Mouse (Mus musculus) cerebellum, adult 2 months (tissue): Measurements from ENCODE around the gene Nuak1. TPM values are rescaled to one million over a fixed set of nuclear protein-coding genes. Genes with fewer than 3 reads are reported as not detected.

Source experiments
- DNase-seq, 2 experiments: peaks; one replicate each; pipeline ENCODE4 v3.0.0; 2021
- H3K27ac ChIP-seq: fragments of 200-500 bp; 2 replicates; pipeline ENCODE4 v1.5.1; 2012; ENCODE audit warnings: low read length, control low read depth, inconsistent platforms; ENCODE audit not compliant: insufficient read depth
- H3K27me3 ChIP-seq: fragments of 200-500 bp; 2 replicates; pipeline ENCODE4 v1.6.1; 2012; ENCODE audit warnings: inconsistent platforms, mild to moderate bottlenecking, low read length, moderate library complexity; ENCODE audit not compliant: control insufficient read depth, insufficient read depth
- H3K4me1 ChIP-seq: fragments of 200-500 bp; 2 replicates; pipeline ENCODE4 v1.6.1; 2011; ENCODE audit warnings: low read length; ENCODE audit not compliant: control insufficient read depth, insufficient read depth
- H3K4me3 ChIP-seq: fragments of 200-500 bp; replicated peaks from 2 replicates; pipeline ENCODE3; 2011; ENCODE audit warnings: mild to moderate bottlenecking, low read depth, low read length, control low read depth; ENCODE audit not compliant: insufficient read depth
- CTCF ChIP-seq: fragments of 200-500 bp; IDR thresholded peaks from 2 replicates; pipeline ENCODE4 v1.5.1; 2011; ENCODE audit warnings: low read depth, mild to moderate bottlenecking, control low read depth, low read length, moderate library complexity, borderline replicate concordance; ENCODE audit not compliant: insufficient read depth
- POLR2A ChIP-seq: fragments of 200-500 bp; IDR thresholded peaks from 2 replicates; pipeline ENCODE4 v1.6.1; 2011; ENCODE audit warnings: low read length, control low read depth, borderline replicate concordance; ENCODE audit not compliant: insufficient read depth
- WGBS: fragments of 180-500 bp; shearing (Covaris S2); methylation state at CpG from one replicate; pipeline ENCODE4 v1.1.7; 2018; 5-methylcytosine and 5-hydroxymethylcytosine counted together
- polyA plus RNA-seq: library from polyadenylated mRNA; depleted of rRNA; stranded (reverse); fragments of >200 nt; gene quantifications from 2 replicates; pipeline ENCODE4 v1.2.3, GENCODE M21; 2012

The Nuak1 gene
- polyA plus RNA-seq, 1 experiment, result 39.8 TPM

DNA sequence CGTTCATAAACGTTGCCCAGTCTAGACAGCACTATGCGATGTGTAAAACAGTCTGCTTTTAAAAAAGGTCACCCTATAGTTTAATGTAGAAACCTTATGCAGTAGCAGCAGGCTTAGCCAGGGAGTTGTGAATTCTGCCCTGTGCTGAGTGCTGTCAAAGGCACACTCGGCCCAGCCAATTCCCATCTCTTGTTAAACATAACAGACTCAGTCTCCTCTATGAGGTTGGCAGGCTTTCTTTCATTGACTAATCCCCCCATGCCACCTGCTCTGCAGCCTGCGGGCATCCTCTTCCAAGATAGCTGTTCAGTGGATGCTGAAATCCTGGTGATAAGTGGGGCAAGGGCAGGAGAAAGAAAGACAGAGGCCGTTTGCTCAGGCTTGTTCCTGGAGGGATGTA, 27.1 kb downstream of the Nuak1 start:
- Histone ChIP-seq H3K27ac (peak overlapping the region; percentile 84), H3K4me1 (peaks cover 82% of the 10 kb centered on the region), H3K4me3 (no peak overlapping the region), H3K27me3 (no peaks in the 10 kb centered on the region)
- TF ChIP-seq POLR2A, result no peak
- TF ChIP-seq CTCF, result no peak
- DNase-seq, result peak; percentile 83 to 93
- 8% methylated on average over 6 of the region's 6 CpGs for WGBS

GRCm38 (mm10) chr10:84412326-84412962, 28.0 kb downstream of the Nuak1 start:
- peaks cover 77% of the 10 kb centered on the region for H3K4me1 ChIP-seq
- 30% methylated on average over 12 of the region's 12 CpGs for WGBS

GRCm38 (mm10) chr10:84411122-84412105, 29.0 kb downstream of the Nuak1 start:
- Histone ChIP-seq H3K4me1 (peaks cover 68% of the 10 kb centered on the region), H3K27ac (peak overlapping the region; percentile 84), H3K27me3 (no peaks in the 10 kb centered on the region), H3K4me3 (no peak overlapping the region)
- peak; percentile 63 to 67 for DNase-seq
- TF ChIP-seq POLR2A, result 0 out of 2 replicates have a peak, but pooled peaks have one; percentile 4
- no peak for TF ChIP-seq CTCF
- 37% methylated on average over 16 of the region's 16 CpGs for WGBS

More at GRCm38 (mm10) chr10:84412326-84412962, 28.0 kb downstream of the Nuak1 start:
- peak; percentile 85 to 92 for DNase-seq
- TF ChIP-seq CTCF, result no peak
- TF ChIP-seq POLR2A, result no peak
- Histone ChIP-seq H3K27me3 (no peaks in the 10 kb centered on the region), H3K4me3 (no peak overlapping the region), H3K27ac (peak overlapping the region; percentile 84)

DNA sequence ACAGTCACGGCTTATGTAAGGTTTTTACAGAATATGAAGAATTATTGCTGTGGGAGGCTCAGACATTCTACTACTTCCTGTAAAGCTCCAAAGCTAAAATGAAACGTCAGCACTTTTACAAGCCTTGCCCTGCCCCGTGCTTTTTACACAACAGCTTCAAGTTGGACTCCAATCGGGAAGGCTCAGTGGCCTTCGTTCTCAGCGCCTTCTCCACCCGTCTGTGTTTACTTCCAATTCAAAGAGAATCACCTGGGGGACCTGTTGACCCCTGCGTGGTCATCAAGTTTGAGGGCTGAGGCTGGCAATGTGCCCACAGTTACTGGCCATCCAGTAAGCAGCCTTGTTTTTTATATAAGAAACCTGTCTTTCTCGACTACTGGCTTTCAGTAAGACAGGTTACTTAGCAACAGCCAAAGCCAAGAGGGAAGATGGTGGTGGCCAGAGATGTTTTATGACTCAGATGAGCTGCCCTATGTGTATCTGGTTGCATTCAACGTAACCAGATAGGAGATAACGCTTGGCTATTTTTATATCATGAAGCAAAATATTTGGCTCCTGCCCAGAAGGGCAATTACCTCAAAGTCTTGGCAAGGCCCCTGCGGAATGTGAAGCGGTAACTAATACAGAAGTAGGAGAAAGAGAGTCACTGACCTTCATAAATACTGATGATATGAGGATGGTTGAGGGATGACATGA, 31.3 kb downstream of the Nuak1 start:
- peak; percentile 55 to 77 for DNase-seq
- Histone ChIP-seq H3K4me3 (no peak overlapping the region), H3K27ac (peak overlapping the region; percentile 19; the same call in 1 of the 2 replicates), H3K27me3 (no peaks in the 10 kb centered on the region), H3K4me1 (peaks cover 49% of the 10 kb centered on the region)
- WGBS, result 41% methylated on average over 13 of the region's 13 CpGs
- TF ChIP-seq POLR2A, result no peak
- no peak for TF ChIP-seq CTCF

GRCm38 (mm10) chr10:84405135-84405776, 35.1 kb downstream of the Nuak1 start:
- H3K4me3 ChIP-seq, result no peak overlapping the region
- H3K27ac ChIP-seq, result no peak overlapping the region
- H3K27me3 ChIP-seq, result no peaks in the 10 kb centered on the region
- WGBS, result 69% methylated on average over 8 of the region's 8 CpGs
- no peak for DNase-seq
- peaks cover 25% of the 10 kb centered on the region for H3K4me1 ChIP-seq
- no peak for TF ChIP-seq POLR2A

GRCm38 (mm10) chr10:84401907-84402371, 38.5 kb downstream of the Nuak1 start:
- Histone ChIP-seq H3K27ac (no peak overlapping the region; the same call in none of the 2 replicates), H3K27me3 (no peaks in the 10 kb centered on the region), H3K4me1 (peaks cover 26% of the 10 kb centered on the region), H3K4me3 (no peak overlapping the region)
- 11% methylated on average over 7 of the region's 7 CpGs for WGBS
- TF ChIP-seq POLR2A (no peak), CTCF (no peak)
- DNase-seq, result no peak

DNA sequence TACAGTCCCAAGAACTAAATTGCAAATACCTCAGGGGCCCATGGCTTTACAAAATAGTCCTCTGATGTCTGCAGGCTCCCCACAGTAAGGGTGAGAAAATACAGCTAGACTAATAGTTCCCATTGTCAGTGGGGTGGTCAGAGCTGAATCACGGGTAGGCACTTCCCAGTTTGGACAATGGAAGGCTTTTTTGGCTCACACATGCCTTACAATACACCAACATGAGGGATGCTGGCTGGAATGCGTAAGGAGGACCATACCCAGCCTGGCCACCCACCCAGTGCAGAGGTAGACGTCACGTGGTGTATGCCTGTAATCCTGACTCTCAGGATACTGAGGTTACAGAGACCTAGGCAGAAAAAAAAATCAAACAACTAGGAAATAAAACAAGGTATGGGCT, 39.2 kb downstream of the Nuak1 start:
- no peak for TF ChIP-seq POLR2A
- Histone ChIP-seq H3K27ac (no peak overlapping the region), H3K4me3 (no peak overlapping the region), H3K27me3 (no peaks in the 10 kb centered on the region), H3K4me1 (peaks cover 34% of the 10 kb centered on the region)
- WGBS, result 53% methylated on average over 4 of the region's 4 CpGs
- no peak for DNase-seq
